ENCODE assay signal across 24 mouse cellular contexts in the genomic region with DNA sequence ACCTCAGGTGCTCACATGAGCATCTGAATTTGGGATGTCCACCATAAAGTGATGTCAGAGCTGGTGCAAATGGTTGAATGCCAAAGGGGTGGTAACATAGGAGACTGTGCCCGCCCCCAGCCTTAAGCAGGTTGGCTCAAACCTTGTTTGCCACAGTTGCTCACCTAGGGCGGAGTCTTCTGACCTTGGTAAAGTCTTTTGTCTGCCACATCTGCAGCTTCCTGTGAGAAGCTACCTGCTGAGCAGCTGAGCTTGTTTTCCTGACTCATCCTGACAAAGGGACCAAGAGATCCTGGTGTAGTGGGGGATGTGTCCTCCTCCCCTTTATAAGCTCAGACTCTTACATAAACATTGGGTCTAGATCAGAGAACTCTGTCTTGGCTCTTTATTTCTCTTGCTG.
A peak's percentile ranks its signal among the peaks of the same experiment; 100 is the strongest.
DNase-seq lines count a peak whose midpoint lies in the region; TF ChIP-seq lines count a peak whose summit lies in the region.
"Had no signal": no experiment of that assay in that cellular context is flagged by ENCODE, and none has a peak within 500 bp of the region (broad histone marks: within the 10 kb centered on the region; RNA-seq: fewer than 3 reads in every experiment).

No protein-coding gene starts in this region.

- H3K27me3 ChIP-seq in ES-Bruce4 (ENCODE audit: control insufficient read depth, insufficient read depth, low read length, poor library complexity, severe bottlenecking) = no peaks in the 10 kb centered on the region
- H3K27me3 ChIP-seq: embryonic facial prominence, embryonic 13.5 days; embryonic facial prominence, embryonic 15.5 days; forebrain, embryonic 12.5 days; Patski had no signal

- H3K4me1 ChIP-seq in ES-Bruce4 (ENCODE audit: control insufficient read depth, insufficient read depth, low read length) (peaks cover 2% of the 10 kb centered on the region), ES-E14 (ENCODE audit: control insufficient read depth in 2 of 2, insufficient read depth in 2 of 2, low read length in 2 of 2, poor library complexity in 1 of 2) (peaks cover 4 to 19% of the 10 kb centered on the region in 2 experiments; a peak in 1 of 4 replicates)
- H3K4me1 ChIP-seq: embryonic facial prominence, embryonic 13.5 days; embryonic facial prominence, embryonic 15.5 days; forebrain, embryonic 10.5 days; forebrain, embryonic 12.5 days had no signal

- TF ChIP-seq CTCF in ES-Bruce4 (IDR thresholded peaks at IDR 0.05; ENCODE audit: low read depth, low read length) = no peak

- TF ChIP-seq POLR2A in ES-Bruce4 (IDR thresholded peaks at IDR 0.05; ENCODE audit: insufficient read depth, low read length) = no peak

- H3K36me3 ChIP-seq in ES-Bruce4 (ENCODE audit: control insufficient read depth, insufficient read depth, low read length, poor library complexity, severe bottlenecking) (no peaks in the 10 kb centered on the region), ES-E14 (ENCODE audit: control insufficient read depth, insufficient read depth, low read length, poor library complexity, severe bottlenecking) (peaks cover 5% of the 10 kb centered on the region; the same call in 1 of the 2 replicates)
- H3K36me3 ChIP-seq: embryonic facial prominence, embryonic 13.5 days; embryonic facial prominence, embryonic 15.5 days; forebrain, embryonic 10.5 days; forebrain, embryonic 12.5 days; G1E had no signal

- H3K4me3 ChIP-seq in ES-Bruce4 (ENCODE audit: low read depth, low read length) (no peak overlapping the region), ES-E14 (ENCODE audit: insufficient read depth in 1 of 2, low read depth in 1 of 2, low read length in 2 of 2, poor library complexity in 1 of 2, severe bottlenecking in 1 of 2) (no peak overlapping the region)
- H3K4me3 ChIP-seq: embryonic facial prominence, embryonic 13.5 days; embryonic facial prominence, embryonic 15.5 days; erythroblast, embryonic 14.5 days; forebrain, embryonic 10.5 days; forebrain, embryonic 12.5 days had no signal

- in situ Hi-C loops in ES-E14 (cut with MboI; ENCODE audit: low sequenced_read_pairs in 2 of 2, unreplicated experiment in 2 of 2) = no loop called here

- peak; percentile 81 for DNase-seq in heart, adult 11 months
- no peak for DNase-seq in heart, postnatal 4 days
- peak; percentile 79 for DNase-seq in ES-E14 (ENCODE audit: low read depth, low spot score)
- DNase-seq in WW6 (ENCODE audit: low read depth, low spot score) = peak; percentile 62
- DNase-seq in adipocyte (ENCODE audit: low spot score) = no peak
- no peak for DNase-seq in kidney, postnatal 4 days
- no peak for DNase-seq in B cell, adult 2 months
- DNase-seq: adrenal gland, adult 8-10 months; adrenal gland, postnatal 14 days; adrenal gland, postnatal 36 days; cerebellum, adult 11-12 months; cerebellum, adult 2 months; cerebellum, adult 9-10 months; cerebellum, postnatal 10 days; cerebellum, postnatal 25 days; embryo, embryonic 11 days had no signal

- H3K27ac ChIP-seq in ES-Bruce4 (ENCODE audit: insufficient read depth, low read length) (peak overlapping the region; percentile 72), ES-E14 (ENCODE audit: insufficient read depth, low read depth, low read length, poor library complexity, severe bottlenecking) (peak overlapping the region; percentile 89)
- H3K27ac ChIP-seq: embryonic facial prominence, embryonic 13.5 days; embryonic facial prominence, embryonic 15.5 days; forebrain, embryonic 10.5 days; forebrain, embryonic 12.5 days had no signal

- H3K9ac ChIP-seq in ES-Bruce4 (ENCODE audit: low read depth, poor library complexity, severe bottlenecking) (no peak overlapping the region), ES-E14 (ENCODE audit: insufficient read depth, low read depth, low read length, poor library complexity, severe bottlenecking) (no peak overlapping the region)
- H3K9ac ChIP-seq: embryonic facial prominence, embryonic 13.5 days; embryonic facial prominence, embryonic 15.5 days; forebrain, embryonic 12.5 days had no signal

- H3K9me3 ChIP-seq in ES-Bruce4 (replicated peaks; ENCODE audit: control insufficient read depth, insufficient read depth, low read length, poor library complexity, severe bottlenecking) = no peaks in the 10 kb centered on the region
- no peaks in the 10 kb centered on the region for H3K9me3 ChIP-seq in ES-E14 (ENCODE audit: control insufficient read depth, insufficient read depth, low read depth, low read length)
- H3K9me3 ChIP-seq: embryonic facial prominence, embryonic 13.5 days; embryonic facial prominence, embryonic 15.5 days; forebrain, embryonic 10.5 days; forebrain, embryonic 12.5 days; G1E had no signal

- peak; percentile 98 for TF ChIP-seq EP300 in ES-Bruce4 (IDR thresholded peaks at IDR 0.05; ENCODE audit: insufficient read depth, low read depth, low read length)

TF ChIP-seq in ES-E14, 5 proteins besides CTCF, POLR2A, EP300 and RAD21:
- TF ChIP-seq CHD2 (IDR thresholded peaks at IDR 0.05; ENCODE audit: low read depth, low read length) (no peak), MAFK (IDR thresholded peaks at IDR 0.05; ENCODE audit: insufficient read depth, low read depth, low read length) (peak; percentile 99)

Comparison
In these comparisons a context has a peak if more than half of its experiments do, and no peak if none do; other contexts are left out.
1. DNase-seq: peak in heart, adult 11 months (single experiment), ES-E14 (single experiment) and WW6 (single experiment); none in heart, postnatal 4 days (single experiment), adipocyte (single experiment), kidney, postnatal 4 days (0 of 2) and B cell, adult 2 months (0 of 2).